Mouse (Mus musculus) midbrain, embryonic 13.5 days (tissue): ENCODE data around the gene Rpl7l1. TPM values are rescaled to one million over a fixed set of nuclear protein-coding genes. Genes with fewer than 3 reads are reported as not detected.

Source experiments
- ATAC-seq: fragments of 200-750 bp; cut with Nextera tagmentation; 2 replicates; pipeline ENCODE4 v1.8.0; 2017; ENCODE audit warnings: mild to moderate bottlenecking, moderate TSS enrichment, moderate library complexity
- H3K27ac ChIP-seq: fragments of 300-500 bp; sonication (generic); 2 replicates; pipeline ENCODE4 v1.5.1; 2015; ENCODE audit warnings: inconsistent platforms, mild to moderate bottlenecking, moderate library complexity
- H3K27me3 ChIP-seq: fragments of 300-500 bp; sonication (generic); 2 replicates; pipeline ENCODE4 v1.6.1; 2015; ENCODE audit warnings: mild to moderate bottlenecking, inconsistent platforms
- H3K36me3 ChIP-seq: fragments of 300-500 bp; sonication (generic); 2 replicates; pipeline ENCODE4 v1.6.1; 2015; ENCODE audit warnings: mild to moderate bottlenecking, inconsistent platforms
- H3K4me1 ChIP-seq: fragments of 300-500 bp; sonication (generic); replicated peaks from 2 replicates; pipeline ENCODE4 v1.6.1; 2015; ENCODE audit warnings: inconsistent platforms
- H3K4me2 ChIP-seq: fragments of 300-500 bp; sonication (generic); replicated peaks from 2 replicates; pipeline ENCODE4 v1.6.1; 2015; ENCODE audit warnings: moderate library complexity, mild to moderate bottlenecking, inconsistent platforms
- H3K4me3 ChIP-seq: fragments of 300-500 bp; sonication (generic); replicated peaks from 2 replicates; pipeline ENCODE4 v1.5.1; 2015; ENCODE audit warnings: mild to moderate bottlenecking, inconsistent platforms
- H3K9ac ChIP-seq: fragments of 300-500 bp; sonication (generic); replicated peaks from 2 replicates; pipeline ENCODE4 v1.6.1; 2015; ENCODE audit warnings: mild to moderate bottlenecking, inconsistent platforms
- H3K9me3 ChIP-seq: fragments of 300-500 bp; sonication (generic); 2 replicates; pipeline ENCODE4 v1.6.1; 2016; ENCODE audit warnings: mild to moderate bottlenecking, inconsistent platforms
- WGBS: fragments of 180-500 bp; shearing (Covaris S2); methylation state at CpG from one replicate; pipeline ENCODE4 v1.1.7; 2015; 5-methylcytosine and 5-hydroxymethylcytosine counted together
- polyA plus RNA-seq: library from polyadenylated mRNA; unstranded; fragments of >200 nt; fragmentation: Nextera tagmentation; extraction: Ambion mirVana; gene quantifications from 2 replicates; pipeline ENCODE4 v1.2.1, GENCODE M21; 2015

The Rpl7l1 gene
- polyA plus RNA-seq, 1 experiment from 2014 or later: 125 TPM

DNA sequence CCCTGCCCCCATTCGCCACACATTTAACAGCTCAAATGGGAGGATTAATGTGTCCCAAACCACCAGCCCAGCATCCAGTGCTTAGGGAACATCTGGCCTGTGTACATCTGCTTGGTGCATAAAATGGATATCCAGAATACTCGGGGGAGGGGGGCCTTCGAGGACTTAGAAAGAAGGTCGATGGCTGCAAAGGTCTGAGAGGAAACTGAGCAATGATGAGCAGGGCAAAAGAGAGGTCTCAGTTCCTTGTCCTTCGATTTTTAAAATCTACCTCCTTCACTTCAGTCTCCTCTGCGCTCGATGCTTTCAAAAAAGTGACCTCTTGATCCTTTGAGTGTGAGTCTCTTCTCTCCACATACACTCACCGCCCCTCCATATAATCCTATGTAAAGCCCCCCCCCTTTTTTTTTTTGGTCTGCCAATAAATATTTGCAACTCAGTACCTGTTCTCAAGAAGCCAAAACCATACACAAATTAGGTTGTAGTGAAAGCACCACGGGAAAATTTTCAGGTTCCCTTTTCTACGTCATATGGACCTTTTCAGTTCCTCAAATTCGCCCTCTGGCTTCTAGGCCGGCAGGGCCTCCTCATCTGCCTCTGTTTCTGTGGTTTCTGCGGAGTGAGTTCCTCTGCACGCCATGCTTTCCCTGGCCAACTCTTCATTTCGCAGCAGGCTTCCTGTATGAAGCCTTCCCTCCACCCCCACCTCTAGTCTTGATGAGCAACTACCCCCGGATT is 31.2 kb downstream of the Rpl7l1 start:
- peak overlapping the region; percentile 82 for H3K4me2 ChIP-seq
- H3K27me3 ChIP-seq: no peaks in the 10 kb centered on the region
- peak overlapping the region; percentile 82 for H3K4me3 ChIP-seq
- H3K27ac ChIP-seq: peak overlapping the region; percentile 92
- H3K36me3 ChIP-seq: peaks cover 11% of the 10 kb centered on the region
- H3K4me1 ChIP-seq: peaks cover 19% of the 10 kb centered on the region
- ATAC-seq: no peak
- no peaks in the 10 kb centered on the region for H3K9me3 ChIP-seq
- H3K9ac ChIP-seq: peak overlapping the region; percentile 83
- WGBS: 26% methylated on average over 16 of the region's 16 CpGs

DNA sequence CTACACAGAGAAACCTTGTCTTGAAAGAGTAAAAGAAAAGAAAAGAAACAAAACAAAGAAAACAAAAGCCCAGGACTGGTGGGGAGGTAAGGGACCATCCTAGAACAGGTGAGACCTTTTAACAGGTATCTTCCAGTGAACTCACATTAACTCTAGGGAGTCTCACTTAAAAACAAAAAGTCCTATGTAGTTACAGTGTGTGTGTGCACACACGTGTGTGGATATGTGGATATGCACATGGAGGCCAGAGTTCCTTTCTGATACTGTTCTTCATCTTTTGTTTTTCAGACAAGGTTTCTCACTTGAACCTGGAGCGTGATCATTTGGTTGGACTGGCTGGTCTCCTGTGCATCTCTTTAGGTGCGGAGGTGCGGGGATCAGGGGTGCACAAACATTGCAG is 31.9 kb downstream of the Rpl7l1 start:
- H3K9ac ChIP-seq: peak overlapping the region; percentile 83
- no peaks in the 10 kb centered on the region for H3K9me3 ChIP-seq
- peak overlapping the region; percentile 82 for H3K4me2 ChIP-seq
- H3K4me1 ChIP-seq: peaks cover 19% of the 10 kb centered on the region
- H3K27me3 ChIP-seq: no peaks in the 10 kb centered on the region
- 90% methylated on average over 4 of the region's 4 CpGs for WGBS
- H3K27ac ChIP-seq: 0 out of 2 replicates have a peak overlapping the region, but pooled peaks have one; percentile 92
- H3K36me3 ChIP-seq: peaks cover 18% of the 10 kb centered on the region
- H3K4me3 ChIP-seq: peak overlapping the region; percentile 82
- no peak for ATAC-seq

DNA sequence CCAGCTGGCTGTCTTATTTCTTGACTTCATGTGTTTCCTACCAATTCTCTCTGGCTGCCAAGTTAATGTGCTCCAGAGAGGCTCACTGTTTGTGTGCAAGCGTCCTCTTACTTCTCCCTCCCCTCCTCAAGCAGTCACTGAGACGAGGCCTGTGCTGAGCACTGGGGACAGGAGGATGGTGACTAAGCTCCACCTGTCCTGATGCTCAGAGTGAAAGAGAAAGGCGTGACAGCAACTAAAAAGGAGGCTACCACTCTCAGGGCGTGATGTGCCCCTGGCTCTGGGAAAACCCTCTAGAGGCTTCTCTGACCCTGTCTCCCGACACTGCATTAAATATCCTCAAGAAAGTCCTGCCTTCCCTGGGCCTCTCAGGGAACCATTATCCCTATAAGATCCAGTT is 33.2 kb downstream of the Rpl7l1 start:
- Histone ChIP-seq H3K27me3 (no peaks in the 10 kb centered on the region), H3K9me3 (no peaks in the 10 kb centered on the region), H3K4me3 (no peak overlapping the region), H3K4me1 (peaks cover 19% of the 10 kb centered on the region), H3K4me2 (no peak overlapping the region), H3K9ac (no peak overlapping the region), H3K27ac (no peak overlapping the region), H3K36me3 (peaks cover 24% of the 10 kb centered on the region)
- WGBS: 90% methylated on average over 5 of the region's 5 CpGs
- no peak for ATAC-seq

DNA sequence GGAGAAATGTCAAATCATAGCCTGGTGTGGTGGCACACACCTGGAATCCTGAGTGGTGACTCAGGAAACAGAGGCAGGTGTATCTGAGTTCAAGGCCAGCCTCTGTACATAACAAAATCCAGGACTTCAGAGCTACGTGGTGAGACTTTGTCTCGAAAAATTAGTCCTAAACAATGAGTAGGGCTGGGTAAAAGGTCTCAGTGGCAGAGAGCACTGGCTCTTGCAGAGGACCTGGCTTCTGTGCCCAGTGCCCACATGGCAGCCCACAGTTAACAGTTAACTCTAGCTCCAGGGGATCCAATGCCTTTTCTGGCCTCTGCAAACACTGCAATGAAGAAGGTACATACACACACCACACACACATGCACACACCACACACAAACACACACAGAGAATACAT is 34.7 kb downstream of the Rpl7l1 start:
- H3K4me2 ChIP-seq: no peak overlapping the region
- 0 out of 2 replicates have a peak overlapping the region, but pooled peaks have one; percentile 5 for H3K9ac ChIP-seq
- no peaks in the 10 kb centered on the region for H3K27me3 ChIP-seq
- 96% methylated on average over 2 of the region's 2 CpGs for WGBS
- no peaks in the 10 kb centered on the region for H3K9me3 ChIP-seq
- no peak overlapping the region for H3K27ac ChIP-seq
- no peak for ATAC-seq
- H3K36me3 ChIP-seq: peaks cover 37% of the 10 kb centered on the region
- no peak overlapping the region for H3K4me3 ChIP-seq
- H3K4me1 ChIP-seq: peaks cover 18% of the 10 kb centered on the region

DNA sequence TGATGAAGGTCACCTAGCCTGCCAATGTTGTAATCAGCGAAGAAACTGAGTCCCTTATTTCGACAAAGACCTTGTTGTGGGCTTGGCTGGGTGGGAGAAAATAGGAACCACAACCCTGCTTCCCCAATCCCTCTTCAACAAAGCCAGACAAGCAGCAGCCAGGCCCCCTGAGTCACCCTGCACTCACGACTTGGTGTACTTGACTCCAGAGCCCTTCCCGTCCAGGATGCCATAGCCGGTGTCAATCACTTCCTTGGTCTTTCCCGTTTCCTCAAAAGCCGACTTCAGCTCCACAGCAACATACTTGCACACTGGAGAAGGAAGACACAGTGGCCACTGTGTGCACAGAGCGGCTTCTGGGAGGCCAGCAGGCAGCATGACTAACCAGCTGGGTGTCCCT is 35.2 kb downstream of the Rpl7l1 start:
- no peak for ATAC-seq
- Histone ChIP-seq H3K36me3 (peaks cover 41% of the 10 kb centered on the region), H3K9me3 (no peaks in the 10 kb centered on the region), H3K27ac (no peak overlapping the region), H3K27me3 (no peaks in the 10 kb centered on the region), H3K4me2 (no peak overlapping the region), H3K4me1 (peaks cover 14% of the 10 kb centered on the region), H3K4me3 (no peak overlapping the region), H3K9ac (no peak overlapping the region; the same call in 1 of the 2 replicates)
- WGBS: 85% methylated on average over 8 of the region's 8 CpGs

DNA sequence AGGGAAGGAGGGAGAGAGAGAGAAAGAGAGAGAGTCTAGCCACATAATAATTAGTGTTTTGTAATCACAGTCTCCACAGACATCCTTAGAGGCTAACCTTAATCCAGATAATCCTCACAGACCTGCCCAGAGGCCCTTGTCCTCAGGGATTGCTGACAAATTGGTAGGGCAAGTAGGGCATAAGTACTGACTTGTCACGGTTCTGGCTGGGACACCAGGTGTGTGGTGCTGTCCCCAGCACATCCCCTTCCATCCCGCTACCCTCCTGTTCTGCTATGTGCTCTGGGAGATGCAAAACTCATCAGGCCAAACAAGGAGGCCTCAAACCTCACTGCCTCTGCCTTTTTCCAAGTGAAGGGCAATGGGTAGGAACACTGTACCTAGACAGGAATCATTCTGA is 37.0 kb downstream of the Rpl7l1 start:
- ATAC-seq: no peak
- Histone ChIP-seq H3K36me3 (peaks cover 49% of the 10 kb centered on the region), H3K9ac (no peak overlapping the region), H3K27ac (no peak overlapping the region), H3K4me2 (no peak overlapping the region), H3K9me3 (no peaks in the 10 kb centered on the region), H3K4me3 (no peak overlapping the region), H3K4me1 (peaks cover 4% of the 10 kb centered on the region), H3K27me3 (no peaks in the 10 kb centered on the region)
- 76% methylated on average over 2 of the region's 2 CpGs for WGBS

DNA sequence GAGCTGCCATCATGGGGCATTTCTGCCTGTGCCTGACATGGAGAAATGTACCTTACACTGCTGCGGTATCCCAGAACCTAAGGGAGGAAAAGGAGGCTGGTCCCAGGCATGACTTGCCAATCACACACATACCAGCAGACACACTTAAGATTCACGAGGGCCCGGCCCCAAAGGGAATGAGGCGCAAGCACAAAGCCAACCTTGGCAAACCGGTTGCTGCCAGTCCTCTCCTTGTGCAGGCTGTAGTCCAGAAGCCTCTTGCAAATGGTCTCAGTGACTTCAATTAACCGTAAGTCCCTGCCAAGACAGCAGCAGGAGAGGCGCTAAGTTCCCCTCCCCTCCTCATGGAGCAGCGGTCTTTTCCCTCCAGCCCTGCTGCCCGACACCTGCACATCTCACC is 39.5 kb downstream of the Rpl7l1 start:
- WGBS: 90% methylated on average over 9 of the region's 9 CpGs
- Histone ChIP-seq H3K9ac (no peak overlapping the region), H3K27ac (no peak overlapping the region), H3K36me3 (peaks cover 57% of the 10 kb centered on the region), H3K4me1 (no peaks in the 10 kb centered on the region), H3K4me2 (no peak overlapping the region), H3K27me3 (no peaks in the 10 kb centered on the region), H3K9me3 (0 out of 2 replicates have a peak, but pooled peaks cover 3% of the 10 kb centered on the region), H3K4me3 (no peak overlapping the region)
- no peak for ATAC-seq

DNA sequence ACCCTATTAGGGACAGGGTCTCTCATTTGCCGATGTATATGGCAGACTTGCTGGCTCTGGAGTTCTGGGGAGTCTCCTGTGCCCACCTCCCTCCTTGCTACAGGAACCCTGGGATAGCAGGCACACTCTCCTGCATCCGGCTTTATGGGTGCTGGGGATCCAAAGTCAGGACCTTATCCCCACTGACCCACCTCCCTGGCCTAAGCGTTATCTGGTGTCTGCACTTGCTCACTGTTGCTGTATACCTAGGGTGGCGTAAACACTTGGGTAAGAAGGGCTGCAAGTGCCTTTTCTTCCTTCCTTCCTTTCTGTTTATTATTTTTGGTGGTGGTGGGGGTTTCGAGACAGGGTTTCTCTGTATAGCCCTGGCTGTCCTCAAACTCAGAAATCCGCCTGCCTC is 41.2 kb downstream of the Rpl7l1 start:
- no peaks in the 10 kb centered on the region for H3K4me1 ChIP-seq
- peaks cover 58% of the 10 kb centered on the region for H3K36me3 ChIP-seq
- no peaks in the 10 kb centered on the region for H3K27me3 ChIP-seq
- no peak overlapping the region for H3K27ac ChIP-seq
- no peak overlapping the region for H3K4me3 ChIP-seq
- H3K9ac ChIP-seq: no peak overlapping the region
- H3K9me3 ChIP-seq: 0 out of 2 replicates have a peak, but pooled peaks cover 3% of the 10 kb centered on the region
- 96% methylated on average over 6 of the region's 6 CpGs for WGBS
- ATAC-seq: no peak
- H3K4me2 ChIP-seq: no peak overlapping the region

DNA sequence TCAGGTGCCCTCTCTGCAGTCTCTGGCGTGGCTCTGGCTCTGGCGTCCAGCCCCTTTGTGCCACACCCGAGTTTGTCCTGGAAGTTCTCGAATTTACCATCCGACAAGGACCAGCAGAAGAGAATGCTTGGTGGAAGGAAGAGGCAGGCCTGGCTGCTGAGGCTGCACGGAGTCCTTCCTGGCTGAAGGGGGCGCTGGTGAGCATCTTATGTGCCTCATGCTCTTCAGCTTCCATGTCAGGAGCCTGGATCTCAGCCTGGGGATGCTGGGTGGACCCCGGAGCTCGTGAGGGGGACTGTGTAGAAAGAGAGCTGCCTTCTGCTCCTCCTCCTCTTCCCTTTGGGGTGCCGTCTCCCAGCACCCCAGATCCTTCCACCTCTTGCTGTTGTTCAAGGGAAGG is 46.3 kb downstream of the Rpl7l1 start:
- no peaks in the 10 kb centered on the region for H3K27me3 ChIP-seq
- no peak for ATAC-seq
- H3K9me3 ChIP-seq: 0 out of 2 replicates have a peak, but pooled peaks cover 3% of the 10 kb centered on the region
- H3K4me2 ChIP-seq: no peak overlapping the region
- no peaks in the 10 kb centered on the region for H3K4me1 ChIP-seq
- WGBS: 61% methylated on average over 9 of the region's 10 CpGs
- H3K9ac ChIP-seq: no peak overlapping the region
- no peak overlapping the region for H3K4me3 ChIP-seq
- peaks cover 44% of the 10 kb centered on the region for H3K36me3 ChIP-seq
- no peak overlapping the region for H3K27ac ChIP-seq

DNA sequence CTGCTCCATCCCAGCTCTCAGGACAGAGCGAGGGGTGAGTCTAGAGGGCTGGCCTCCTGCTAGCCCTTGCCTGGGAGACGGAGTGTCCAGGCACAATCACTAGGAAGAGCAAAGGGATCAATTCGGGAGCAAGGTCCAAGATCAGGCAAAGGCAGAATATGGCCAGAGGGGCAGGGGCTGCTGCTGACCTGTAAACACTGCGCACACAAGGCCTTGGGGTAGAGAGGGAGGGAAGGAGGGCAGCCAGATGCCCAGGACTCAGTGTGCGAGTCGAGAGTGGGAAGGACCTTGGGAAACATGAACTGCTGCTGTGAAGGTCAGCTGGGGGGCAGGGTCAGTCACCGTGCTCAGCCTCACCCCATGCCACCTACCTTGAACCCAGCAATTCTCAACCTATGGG is 47.2 kb downstream of the Rpl7l1 start:
- Histone ChIP-seq H3K9ac (no peak overlapping the region), H3K9me3 (0 out of 2 replicates have a peak, but pooled peaks cover 3% of the 10 kb centered on the region), H3K4me1 (no peaks in the 10 kb centered on the region), H3K4me3 (no peak overlapping the region), H3K27me3 (no peaks in the 10 kb centered on the region), H3K27ac (no peak overlapping the region), H3K36me3 (peaks cover 42% of the 10 kb centered on the region), H3K4me2 (no peak overlapping the region)
- no peak for ATAC-seq
- WGBS: 91% methylated on average over 7 of the region's 7 CpGs

DNA sequence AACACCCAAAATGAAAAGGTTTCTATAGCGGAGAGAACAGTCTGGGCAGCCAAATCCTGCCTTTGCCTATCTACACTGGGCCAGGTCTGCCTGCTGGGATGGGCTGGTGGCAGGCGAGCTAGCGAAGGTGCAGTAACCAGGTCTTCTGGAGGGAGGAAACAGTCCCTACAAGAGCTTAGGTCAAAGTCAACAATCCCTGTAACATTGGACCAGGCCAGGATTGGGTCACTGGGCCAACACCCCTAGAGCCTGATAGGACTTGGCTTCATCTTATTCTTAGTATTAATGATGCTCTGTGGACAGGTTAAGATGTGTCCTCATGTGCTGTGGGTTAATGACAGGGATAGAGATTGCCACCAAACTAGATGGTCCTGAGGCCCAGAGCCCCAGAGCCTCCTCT is 48.4 kb downstream of the Rpl7l1 start:
- no peak for ATAC-seq
- WGBS: 94% methylated on average over 3 of the region's 3 CpGs
- no peak overlapping the region for H3K9ac ChIP-seq

DNA sequence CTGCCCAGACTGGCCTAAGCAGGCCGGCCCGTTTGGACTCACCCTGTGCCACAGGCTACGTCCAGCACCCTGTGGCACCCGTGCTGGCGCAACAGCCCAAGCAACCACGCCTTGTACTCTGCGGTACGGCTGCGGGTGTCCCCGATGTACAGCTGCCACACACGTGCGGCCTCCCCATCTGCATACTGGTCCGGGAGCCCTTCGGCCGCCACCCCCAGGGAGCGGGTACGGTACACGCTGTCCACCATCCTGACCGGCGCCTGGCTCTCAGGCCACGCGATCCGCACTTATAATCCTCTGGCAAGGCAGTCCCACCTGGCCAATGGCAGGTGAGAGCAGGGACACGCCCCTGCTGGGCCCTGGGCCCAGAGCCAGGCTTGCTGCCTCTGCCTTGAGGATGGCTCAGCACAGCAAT is 53.6 kb downstream of the Rpl7l1 start, which contains the start of gene Gnmt:
TSS of gene Gnmt (minus strand) at position 265 of the 415 bp plus-strand sequence.
- peak within 1 kb of the TSS; percentile 53; the same call in 1 of the 2 replicates for H3K9ac ChIP-seq
- WGBS: 15% methylated on average over 24 of the region's 24 CpGs
- no peaks in the 10 kb centered on the region for H3K9me3 ChIP-seq
- H3K36me3 ChIP-seq: peaks cover 20% of the 10 kb centered on the region
- 0 out of 2 replicates have a peak, but pooled peaks cover 4% of the 10 kb centered on the region for H3K4me1 ChIP-seq
- H3K4me3 ChIP-seq: no peak within 1 kb of the TSS
- ATAC-seq: peak; percentile 28; the same call in 1 of the 2 replicates
- 0 out of 2 replicates have a peak within 1 kb of the TSS, but pooled peaks have one; percentile 10 for H3K4me2 ChIP-seq
- H3K27ac ChIP-seq: no peak within 1 kb of the TSS
- H3K27me3 ChIP-seq: peaks cover 15% of the 10 kb centered on the region

More for the DNA sequence above, 48.4 kb downstream of the Rpl7l1 start:
- Histone ChIP-seq H3K36me3 (peaks cover 41% of the 10 kb centered on the region), H3K4me1 (0 out of 2 replicates have a peak, but pooled peaks cover under 1% of the 10 kb centered on the region), H3K27ac (no peak overlapping the region), H3K27me3 (peaks cover 7% of the 10 kb centered on the region), H3K9me3 (0 out of 2 replicates have a peak, but pooled peaks cover 3% of the 10 kb centered on the region), H3K4me2 (no peak overlapping the region), H3K4me3 (no peak overlapping the region)
